Mouse (Mus musculus) ovary, postnatal 36 days (tissue): Measurements from ENCODE around the gene Tmem95.

Experiments used
- DNase-seq: peaks from one replicate; pipeline ENCODE4 v3.0.0; 2022; ENCODE audit warnings: low spot score, mixed read lengths

Tmem95 gene

GRCm38 (mm10) chr11:69910781-69911560, 33.2 kb upstream of the Tmem95 start:
- no peak for DNase-seq

GRCm38 (mm10) chr11:69910177-69910576, 32.4 kb upstream of the Tmem95 start:
- no peak for DNase-seq

- no peak for DNase-seq
Observed at GRCm38 (mm10) chr11:69909174-69909573, 31.4 kb upstream of the Tmem95 start.

- no peak for DNase-seq
Observed at GRCm38 (mm10) chr11:69908645-69909044, 30.8 kb upstream of the Tmem95 start.

GRCm38 (mm10) chr11:69904311-69904710, 26.5 kb upstream of the Tmem95 start:
- DNase-seq: no peak

GRCm38 (mm10) chr11:69902972-69903371, 25.2 kb upstream of the Tmem95 start:
- DNase-seq: no peak

- no peak for DNase-seq
Observed at GRCm38 (mm10) chr11:69901993-69902392, 24.2 kb upstream of the Tmem95 start.

- DNase-seq: peak; percentile 93
Observed at GRCm38 (mm10) chr11:69901406-69901846, 23.6 kb upstream of the Tmem95 start.

GRCm38 (mm10) chr11:69900471-69901405, 22.9 kb upstream of the Tmem95 start, which contains the start of the genes 2810408A11Rik and Neurl4:
Gene 2810408A11Rik (minus strand): TSS chr11:69900987.
Gene Neurl4 (plus strand): TSS chr11:69901072.
- DNase-seq: peak; percentile 85

- no peak for DNase-seq
Observed at GRCm38 (mm10) chr11:69899870-69900269, 22.1 kb upstream of the Tmem95 start.

- DNase-seq: no peak
Observed at GRCm38 (mm10) chr11:69895291-69895690, 17.5 kb upstream of the Tmem95 start, which contains the start of gene Acap1. Gene Acap1 (minus strand): TSS chr11:69895539.

GRCm38 (mm10) chr11:69894671-69895070, 16.9 kb upstream of the Tmem95 start:
- no peak for DNase-seq

- no peak for DNase-seq
Observed at GRCm38 (mm10) chr11:69891482-69891881, 13.7 kb upstream of the Tmem95 start.

GRCm38 (mm10) chr11:69886907-69887635, 9.3 kb upstream of the Tmem95 start:
- DNase-seq: no peak

GRCm38 (mm10) chr11:69884663-69885062, 6.8 kb upstream of the Tmem95 start:
- no peak for DNase-seq

- no peak for DNase-seq
Observed at GRCm38 (mm10) chr11:69884240-69884639, 6.4 kb upstream of the Tmem95 start.

GRCm38 (mm10) chr11:69883527-69884151, 5.8 kb upstream of the Tmem95 start:
- no peak for DNase-seq

GRCm38 (mm10) chr11:69883066-69883465, 5.2 kb upstream of the Tmem95 start:
- DNase-seq: no peak

- DNase-seq: no peak
Observed at GRCm38 (mm10) chr11:69881787-69882670, 4.2 kb upstream of the Tmem95 start.

GRCm38 (mm10) chr11:69880853-69881603, 3.2 kb upstream of the Tmem95 start, which contains the start of gene Kctd11:
Gene Kctd11 (minus strand): TSS chr11:69881406.
- peak; percentile 90 for DNase-seq
